Mouse (Mus musculus) kidney, postnatal 25 days (tissue): Measurements from ENCODE around the gene Slc7a8.

Source experiments
- DNase-seq, 2 experiments: peaks; one replicate each; pipeline ENCODE4 v3.0.0; 2021; ENCODE audit warnings: mixed read lengths in 2 of 2

The Slc7a8 gene

GRCm38 (mm10) chr14:54735221-54735620 is 46.5 kb downstream of the Slc7a8 start:
- DNase-seq, result no peak

GRCm38 (mm10) chr14:54734004-54734403 is 47.7 kb downstream of the Slc7a8 start:
- no peak for DNase-seq

GRCm38 (mm10) chr14:54732206-54732605 is 49.5 kb downstream of the Slc7a8 start:
- no peak for DNase-seq

GRCm38 (mm10) chr14:54730305-54730704 is 51.4 kb downstream of the Slc7a8 start:
- no peak for DNase-seq

- no peak for DNase-seq
Observed at GRCm38 (mm10) chr14:54728823-54729653, 52.7 kb downstream of the Slc7a8 start.

GRCm38 (mm10) chr14:54727565-54727964 is 54.2 kb downstream of the Slc7a8 start:
- DNase-seq, result no peak

- no peak for DNase-seq
Observed at GRCm38 (mm10) chr14:54724049-54724448, 57.7 kb downstream of the Slc7a8 start.

GRCm38 (mm10) chr14:54721711-54722110 is 60.0 kb downstream of the Slc7a8 start:
- DNase-seq, result no peak

GRCm38 (mm10) chr14:54720654-54721350 is 60.9 kb downstream of the Slc7a8 start:
- peak in 1 of 2 experiments; percentile 50 for DNase-seq

- no peak for DNase-seq
Observed at GRCm38 (mm10) chr14:54720041-54720440, 61.7 kb downstream of the Slc7a8 start.

- no peak for DNase-seq
Observed at GRCm38 (mm10) chr14:54715402-54715801, 66.3 kb downstream of the Slc7a8 start.

GRCm38 (mm10) chr14:54714617-54715081 is 67.1 kb downstream of the Slc7a8 start:
- peak; percentile 32 to 68 for DNase-seq

- peak; percentile 61 to 75 for DNase-seq
Observed at GRCm38 (mm10) chr14:54714121-54714520, 67.6 kb downstream of the Slc7a8 start.

- DNase-seq, result peak; percentile 53 to 67
Observed at GRCm38 (mm10) chr14:54712861-54713260, 68.9 kb downstream of the Slc7a8 start.

GRCm38 (mm10) chr14:54712074-54712473 is 69.7 kb downstream of the Slc7a8 start, which contains the start of gene Cebpe:
Gene Cebpe, minus strand, starts transcription at chr14:54712174.
- no peak for DNase-seq

GRCm38 (mm10) chr14:54709054-54709453 is 72.7 kb downstream of the Slc7a8 start:
- DNase-seq, result no peak

- no peak for DNase-seq
Observed at GRCm38 (mm10) chr14:54706589-54707320, 75.0 kb downstream of the Slc7a8 start.

GRCm38 (mm10) chr14:54705844-54706243 is 75.9 kb downstream of the Slc7a8 start:
- no peak for DNase-seq

- no peak for DNase-seq
Observed at GRCm38 (mm10) chr14:54703207-54703606, 78.5 kb downstream of the Slc7a8 start.

- DNase-seq, result peak; percentile 79 to 85
Observed at GRCm38 (mm10) chr14:54701298-54701697, 80.4 kb downstream of the Slc7a8 start.

- no peak for DNase-seq
Observed at GRCm38 (mm10) chr14:54699586-54699985, 82.2 kb downstream of the Slc7a8 start.

- DNase-seq, result no peak
Observed at GRCm38 (mm10) chr14:54698733-54699132, 83.0 kb downstream of the Slc7a8 start, which contains the start of gene Gm29776. Gene Gm29776, minus strand, starts transcription at chr14:54698833.

- no peak for DNase-seq
Observed at GRCm38 (mm10) chr14:54696752-54697151, 85.0 kb downstream of the Slc7a8 start.
